Mouse (Mus musculus): ENCODE data around the gene Phf21b. TPM values are rescaled to one million over a fixed set of nuclear protein-coding genes. Genes with fewer than 3 reads are reported as not detected.

The Phf21b gene
- polyA plus RNA-seq (2012; rRNA removed) = 117 and 190 TPM in 2 replicates

GRCm38 (mm10) chr15:84856006-84856995 lies at the start of gene Phf21b:
Phf21b (minus strand) TSS chr15:84856049.

Other genes with a start within 250 kb of the Phf21b start
- 12.5 and 19.8 TPM in 2 replicates for gene Prr5, start 186.4 kb downstream of the Phf21b start, polyA plus RNA-seq (2012; rRNA removed)
- 0.60 and 3.3 TPM in 2 replicates for gene Arhgap8, start 136.0 kb downstream of the Phf21b start, polyA plus RNA-seq (2012; rRNA removed)
- gene Gm29666, start 64.0 kb upstream of the Phf21b start, polyA plus RNA-seq (2012; rRNA removed) = 1.1 and 1.5 TPM in 2 replicates
- 34.9 and 35.7 TPM in 2 replicates for gene Nup50, start 67.4 kb upstream of the Phf21b start, polyA plus RNA-seq (2012; rRNA removed)
- gene 5031439G07Rik, start 132.5 kb upstream of the Phf21b start, polyA plus RNA-seq (2012; rRNA removed) = 22.6 and 22.7 TPM in 2 replicates
- 0.05 and 0.11 TPM in 2 replicates for gene Upk3a, start 161.1 kb upstream of the Phf21b start, polyA plus RNA-seq (2012; rRNA removed)
- 16.0 and 18.2 TPM in 2 replicates for gene Fam118a, start 172.9 kb upstream of the Phf21b start, polyA plus RNA-seq (2012; rRNA removed)